Mouse (Mus musculus): ENCODE results near the gene Rnase13.

Gene Rnase13

GRCm38 (mm10) chr14:51884031-51884544 is 38.5 kb downstream of the Rnase13 start:
- in situ Hi-C loops (cut with MboI; ENCODE audit: low sequenced_read_pairs): no loop called here

- in situ Hi-C loops (cut with MboI; ENCODE audit: low sequenced_read_pairs): no loop called here
These were observed 39.0 kb downstream of the Rnase13 start for GRCm38 (mm10) chr14:51883527-51884030.

GRCm38 (mm10) chr14:51877517-51877916 is 45.1 kb downstream of the Rnase13 start:
- in situ Hi-C loops (cut with MboI; ENCODE audit: low sequenced_read_pairs): no loop called here

- in situ Hi-C loops (cut with MboI; ENCODE audit: low sequenced_read_pairs): no loop called here
These were observed 50.8 kb downstream of the Rnase13 start for GRCm38 (mm10) chr14:51871741-51872140.
